Mouse (Mus musculus) frontal cortex, postnatal 10 days (tissue): ENCODE results near the gene Olfr965.
"Not testable (repeated sequence)": the region's sequence is repeated elsewhere in the genome, so short reads cannot be mapped to it uniquely, and the experiment has no call there.

ENCODE experiments used
- DNase-seq, 2 experiments: peaks; one replicate each; pipeline ENCODE4 v3.0.0; 2022; ENCODE audit warnings: low spot score in 2 of 2, mixed read lengths in 1 of 2

Gene Olfr965

GRCm38 (mm10) chr9:39711053-39711452 is at the start of gene Olfr965:
TSS of gene Olfr965 (plus strand) at chr9:39711353.
- DNase-seq = no peak

GRCm38 (mm10) chr9:39666905-39667304 is 44.2 kb upstream of the Olfr965 start, which contains the start of gene Olfr963:
TSS of gene Olfr963 (plus strand) at chr9:39667205.
- no peak for DNase-seq

GRCm38 (mm10) chr9:39669723-39670122 is 41.4 kb upstream of the Olfr965 start:
- no peak for DNase-seq

GRCm38 (mm10) chr9:39674820-39675219 is 36.3 kb upstream of the Olfr965 start:
- DNase-seq = no peak

- DNase-seq = no peak
Observed at GRCm38 (mm10) chr9:39678557-39678956, 32.6 kb upstream of the Olfr965 start.

GRCm38 (mm10) chr9:39679280-39679679 is 31.9 kb upstream of the Olfr965 start:
- no peak for DNase-seq

- DNase-seq = not testable (repeated sequence)
Observed at GRCm38 (mm10) chr9:39701123-39701522, 10.0 kb upstream of the Olfr965 start.

GRCm38 (mm10) chr9:39707017-39707416 is 4.1 kb upstream of the Olfr965 start, which contains the start of gene Olfr149:
TSS of gene Olfr149 (minus strand) at chr9:39707117.
- no peak for DNase-seq

GRCm38 (mm10) chr9:39708958-39709357 is 2.2 kb upstream of the Olfr965 start:
- DNase-seq = no peak

GRCm38 (mm10) chr9:39730678-39731077 is 19.5 kb downstream of the Olfr965 start, which contains the start of gene Olfr150:
TSS of gene Olfr150 (plus strand) at chr9:39730978.
- no peak for DNase-seq

GRCm38 (mm10) chr9:39740741-39741140 is 29.6 kb downstream of the Olfr965 start:
- no peak for DNase-seq

GRCm38 (mm10) chr9:39745949-39746348 is 34.8 kb downstream of the Olfr965 start, which contains the start of gene Olfr967:
TSS of gene Olfr967 (plus strand) at chr9:39746249.
- DNase-seq = no peak

GRCm38 (mm10) chr9:39746428-39746827 is 35.3 kb downstream of the Olfr965 start:
- DNase-seq = no peak
